Mouse (Mus musculus) MEL (cell line): Measurements from ENCODE around the gene Lrrc25. TPM values are rescaled to one million over a fixed set of nuclear protein-coding genes. Genes with fewer than 3 reads are reported as not detected.
A peak's percentile ranks its signal among the peaks of the same experiment; 100 is the strongest.

ENCODE experiments used
- DNase-seq: peaks from one replicate; pipeline ENCODE4 v3.0.0; 2011; ENCODE audit warnings: low read depth, low spot score
- H3K27ac ChIP-seq: 2 replicates; pipeline ENCODE4 v1.5.1; 2012; ENCODE audit warnings: low read depth, mild to moderate bottlenecking, control low read depth, low read length, moderate library complexity; ENCODE audit not compliant: control insufficient read depth
- H3K27me3 ChIP-seq, 2 experiments: fragments of 150-350 bp in 1 of 2; sonication (generic) in 1 of 2; 2 replicates each; pipeline ENCODE4 v1.6.1; 2012; ENCODE audit warnings: low read length in 2 of 2, mild to moderate bottlenecking in 2 of 2, improper control_type of control experiment in 1 of 2, moderate library complexity in 1 of 2; ENCODE audit not compliant: insufficient read depth in 2 of 2, control insufficient read depth in 1 of 2
- H3K36me3 ChIP-seq, 2 experiments: 2 replicates each; pipeline ENCODE4 v1.6.1; 2012 to 2014; ENCODE audit warnings: low read length in 2 of 2, improper control_type of control experiment in 1 of 2, inconsistent platforms in 1 of 2, mild to moderate bottlenecking in 1 of 2; ENCODE audit not compliant: insufficient read depth in 2 of 2, control insufficient read depth in 1 of 2
- H3K4me1 ChIP-seq, 2 experiments: fragments of 150-350 bp in 1 of 2; sonication (generic) in 1 of 2; 2 replicates each; pipeline ENCODE4 v1.6.1; 2012; ENCODE audit warnings: low read length in 2 of 2, improper control_type of control experiment in 1 of 2, mild to moderate bottlenecking in 1 of 2; ENCODE audit not compliant: insufficient read depth in 2 of 2, control insufficient read depth in 1 of 2
- H3K4me3 ChIP-seq, 2 experiments: fragments of 150-350 bp in 1 of 2; sonication (generic) in 1 of 2; 2 replicates each; pipeline ENCODE4 v1.5.1; 2012; ENCODE audit warnings: low read depth in 2 of 2, low read length in 2 of 2, mild to moderate bottlenecking in 2 of 2, moderate library complexity in 2 of 2, control low read depth in 1 of 2, improper control_type of control experiment in 1 of 2; ENCODE audit not compliant: control insufficient read depth in 1 of 2, insufficient read depth in 1 of 2
- H3K79me2 ChIP-seq: 2 replicates; pipeline ENCODE4 v1.6.1; 2012; ENCODE audit warnings: mild to moderate bottlenecking, low read length, moderate library complexity; ENCODE audit not compliant: control insufficient read depth, poor library complexity, insufficient read depth
- H3K9ac ChIP-seq: 2 replicates; pipeline ENCODE4 v1.6.1; 2012; ENCODE audit warnings: low read depth, mild to moderate bottlenecking, control low read depth, low read length, moderate library complexity; ENCODE audit not compliant: control insufficient read depth, poor library complexity, severe bottlenecking
- H3K9me3 ChIP-seq: fragments of 150-350 bp; sonication (generic); replicated peaks from 2 replicates; pipeline ENCODE4 v1.6.1; 2012; ENCODE audit warnings: mild to moderate bottlenecking, low read length, improper control_type of control experiment, moderate library complexity; ENCODE audit not compliant: insufficient read depth
- CTCF ChIP-seq, 3 experiments: IDR thresholded peaks in 2 of 3; conservative IDR thresholded peaks in 1 of 3; 2 replicates each; pipeline ENCODE4 v1.5.1; 2011 to 2012; ENCODE audit warnings: low read length in 3 of 3, low read depth in 2 of 3, mild to moderate bottlenecking in 2 of 3, improper control_type of control experiment in 1 of 3, inconsistent platforms in 1 of 3, mixed read lengths in 1 of 3, moderate library complexity in 1 of 3; ENCODE audit not compliant: control insufficient read depth in 1 of 3, insufficient read depth in 1 of 3, poor library complexity in 1 of 3, severe bottlenecking in 1 of 3
- ETS1 ChIP-seq: IDR thresholded peaks from 2 replicates; pipeline ENCODE4 v1.6.1; 2012; ENCODE audit warnings: low read depth, mild to moderate bottlenecking, inconsistent platforms, low read length, improper control_type of control experiment, moderate library complexity
- GABPA ChIP-seq: IDR thresholded peaks from 2 replicates; pipeline ENCODE4 v1.6.1; 2012; ENCODE audit warnings: low read depth, mild to moderate bottlenecking, inconsistent platforms, low read length, improper control_type of control experiment, moderate library complexity
- GATA1 ChIP-seq: IDR thresholded peaks from 2 replicates; pipeline ENCODE4 v1.6.1; 2011; ENCODE audit warnings: low read depth, low read length, improper control_type of control experiment
- JUND ChIP-seq: IDR thresholded peaks from 2 replicates; pipeline ENCODE4 v1.6.1; 2011; ENCODE audit warnings: low read depth, mild to moderate bottlenecking, improper control_type of control experiment, low read length
- KAT2A ChIP-seq: conservative IDR thresholded peaks from 2 replicates; pipeline ENCODE4 v1.6.1; 2012; ENCODE audit warnings: low read depth, low read length, improper control_type of control experiment, inconsistent platforms
- MAZ ChIP-seq: IDR thresholded peaks from 2 replicates; pipeline ENCODE4 v1.6.1; 2012; ENCODE audit warnings: low read depth, mild to moderate bottlenecking, inconsistent platforms, low read length, improper control_type of control experiment
- MXI1 ChIP-seq: IDR thresholded peaks from 2 replicates; pipeline ENCODE4 v1.6.1; 2011; ENCODE audit warnings: mild to moderate bottlenecking, low read depth, low read length, improper control_type of control experiment
- NELFE ChIP-seq: IDR thresholded peaks from 2 replicates; pipeline ENCODE4 v1.6.1; 2011; ENCODE audit warnings: low read depth, low read length, improper control_type of control experiment
- POLR2A ChIP-seq, 2 experiments: IDR thresholded peaks; 2 replicates each; pipeline ENCODE4 v1.6.1; 2011 to 2012; ENCODE audit warnings: low read length in 2 of 2, mild to moderate bottlenecking in 2 of 2, control low read depth in 1 of 2, improper control_type of control experiment in 1 of 2, low read depth in 1 of 2, moderate library complexity in 1 of 2; ENCODE audit not compliant: control insufficient read depth in 1 of 2, insufficient read depth in 1 of 2, poor library complexity in 1 of 2
- RAD21 ChIP-seq: IDR thresholded peaks from 2 replicates; pipeline ENCODE4 v1.6.1; 2011; ENCODE audit warnings: mild to moderate bottlenecking, low read depth, low read length, improper control_type of control experiment
- SIN3A ChIP-seq: IDR thresholded peaks from 2 replicates; pipeline ENCODE4 v1.6.1; 2012; ENCODE audit warnings: low read length, improper control_type of control experiment, inconsistent platforms
- SMC3 ChIP-seq: IDR thresholded peaks from 2 replicates; pipeline ENCODE4 v1.6.1; 2011; ENCODE audit warnings: low read depth, low read length, improper control_type of control experiment
- TAL1 ChIP-seq: IDR thresholded peaks from 2 replicates; pipeline ENCODE4 v1.6.1; 2012; ENCODE audit warnings: mild to moderate bottlenecking, inconsistent platforms, low read length, moderate library complexity, mixed read lengths
- TBP ChIP-seq: IDR thresholded peaks from 2 replicates; pipeline ENCODE4 v1.8.0; 2011; ENCODE audit warnings: low read depth, low read length, improper control_type of control experiment
- TCF12 ChIP-seq: IDR thresholded peaks from 2 replicates; pipeline ENCODE4 v1.6.1; 2014; ENCODE audit warnings: low read depth, mild to moderate bottlenecking, inconsistent platforms, low read length, improper control_type of control experiment, moderate library complexity
- UBTF ChIP-seq: IDR thresholded peaks from 2 replicates; pipeline ENCODE4 v1.6.1; 2012; ENCODE audit warnings: low read depth, mild to moderate bottlenecking, inconsistent platforms, low read length, improper control_type of control experiment, moderate library complexity, borderline replicate concordance; ENCODE audit not compliant: insufficient read depth
- ZKSCAN1 ChIP-seq: IDR thresholded peaks from 2 replicates; pipeline ENCODE4 v1.6.1; 2012; ENCODE audit warnings: low read depth, mild to moderate bottlenecking, inconsistent platforms, low read length, improper control_type of control experiment, moderate library complexity
- ZNF384 ChIP-seq: IDR thresholded peaks from 2 replicates; pipeline ENCODE4 v1.6.1; 2012; ENCODE audit warnings: low read depth, mild to moderate bottlenecking, inconsistent platforms, low read length, improper control_type of control experiment
- polyA plus RNA-seq, 2 experiments: library from polyadenylated mRNA; stranded (reverse) in 1 of 2; unstranded in 1 of 2; fragments of >175 nt in 1 of 2; fragments of >200 nt in 1 of 2; gene quantifications; 2 replicates each; pipeline versions ENCODE4 v1.2.1 to v1.2.4; 2012; ENCODE audit warnings: low replicate concordance in 2 of 2, low read depth in 1 of 2; ENCODE audit not compliant: insufficient read length in 2 of 2, insufficient read depth in 1 of 2, missing spikeins in 1 of 2
- total RNA-seq: library from RNA; depleted of rRNA; stranded (reverse); fragments of 300-350 nt; gene quantifications from 2 replicates; pipeline ENCODE4 v1.2.3, GENCODE M21; 2012

Gene Lrrc25
- total and polyA plus RNA-seq, 3 experiments: 0.39 to 1.1 TPM; not detected in 1

DNA sequence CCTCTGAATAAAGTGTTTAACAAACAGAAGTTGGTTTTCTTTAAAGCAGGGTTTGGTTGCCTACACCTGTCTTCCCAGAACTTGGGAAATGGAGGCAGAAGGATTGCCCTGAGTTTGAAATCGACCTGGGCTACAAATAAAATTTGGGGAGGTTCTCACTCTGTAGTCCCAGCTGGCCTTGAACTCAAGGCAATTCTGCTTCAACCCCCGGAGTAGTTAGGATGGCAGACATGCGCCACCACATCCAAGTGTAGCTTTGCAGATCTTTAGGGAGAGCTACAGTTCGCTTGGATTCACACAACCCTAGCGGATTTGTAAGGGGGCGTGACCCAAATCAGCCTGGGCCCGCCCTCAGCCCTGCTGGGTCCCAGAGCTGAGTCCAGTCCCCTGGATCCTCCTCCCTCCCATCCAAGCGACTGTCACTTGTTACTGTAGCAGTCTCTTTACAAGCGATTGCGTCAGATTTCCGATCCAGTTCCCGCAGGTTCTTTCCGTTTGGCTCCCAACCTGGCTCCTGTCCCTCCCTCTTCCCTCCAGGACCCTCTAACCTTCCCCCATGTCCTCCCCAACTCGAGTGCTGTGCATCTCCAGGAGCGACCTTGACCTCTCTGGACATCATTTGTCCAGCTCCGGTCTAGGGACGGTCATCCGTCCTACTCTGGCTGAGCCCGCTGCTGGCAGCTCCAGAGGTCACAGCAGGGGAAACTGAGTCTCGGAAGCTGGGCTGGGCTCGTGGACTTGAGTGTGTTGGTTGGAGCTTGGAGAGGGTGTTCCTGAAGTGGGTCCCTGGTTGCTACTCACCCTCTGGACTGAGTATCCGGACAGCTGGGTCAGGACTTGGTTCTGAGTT lies 14.8 kb downstream of the Lrrc25 start:
- H3K9me3 ChIP-seq: no peaks in the 10 kb centered on the region

DNA sequence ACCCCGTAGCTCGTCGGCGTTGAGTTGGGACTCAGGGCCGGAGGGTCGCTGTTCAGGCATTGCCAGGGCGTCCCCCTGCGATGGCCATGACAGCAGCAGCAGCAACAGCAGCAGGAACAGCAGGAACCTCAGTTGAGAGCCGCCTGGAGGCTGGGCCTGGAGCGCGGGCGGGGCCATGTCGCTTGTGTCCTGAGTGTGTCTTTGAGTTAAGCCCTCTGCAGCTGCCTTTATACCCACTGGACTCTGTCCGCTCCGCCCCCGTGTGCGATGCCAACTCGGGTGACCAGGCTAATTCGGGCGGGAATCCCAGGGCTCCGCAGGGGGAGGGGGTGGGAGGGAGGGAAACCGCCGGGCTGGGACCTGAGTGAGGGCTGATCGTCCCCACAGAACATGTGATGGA lies 15.5 kb downstream of the Lrrc25 start:
- Histone ChIP-seq H3K9ac (peak overlapping the region; percentile 80), H3K27ac (peak overlapping the region; percentile 83), H3K27me3 (no peaks in the 10 kb centered on the region), H3K36me3 (0 out of 4 replicates have a peak, but pooled peaks cover 0 to 6% of the 10 kb centered on the region in 2 experiments), H3K4me1 (peaks cover 6 to 21% of the 10 kb centered on the region in 2 experiments), H3K79me2 (no peaks in the 10 kb centered on the region; the same call in 1 of the 2 replicates), H3K9me3 (no peaks in the 10 kb centered on the region), H3K4me3 (peak overlapping the region; percentile 53 to 63)
- TF ChIP-seq ZNF384 (no peak), UBTF (no peak), MXI1 (peak; percentile 28; the same call in 1 of the 2 replicates), TAL1 (no peak), MAZ (0 out of 2 replicates have a peak, but pooled peaks have one; percentile 63), KAT2A (no peak), JUND (no peak), TCF12 (0 out of 2 replicates have a peak, but pooled peaks have one; percentile 6), SMC3 (no peak), CTCF (IDR thresholded peaks at IDR 0.05 in 2 of 3, conservative IDR thresholded peaks at IDR 0.05 in 1 of 3; ENCODE audit: control insufficient read depth in 1 of 3, insufficient read depth in 1 of 3, low read depth in 2 of 3, low read length in 3 of 3, poor library complexity in 1 of 3, severe bottlenecking in 1 of 3) (no peak), TBP (no peak), RAD21 (no peak), SIN3A (no peak; the same call in 1 of the 2 replicates), ETS1 (no peak), GABPA (no peak), NELFE (no peak), POLR2A (IDR thresholded peaks at IDR 0.05; ENCODE audit: control insufficient read depth in 1 of 2, insufficient read depth in 1 of 2, low read depth in 1 of 2, low read length in 2 of 2, poor library complexity in 1 of 2) (0 out of 4 replicates have a peak, but pooled peaks of 1 of the 2 experiments have one; percentile 20), GATA1 (no peak), ZKSCAN1 (0 out of 2 replicates have a peak, but pooled peaks have one; percentile 43)
- DNase-seq: peak; percentile 58

More for the DNA sequence above, 14.8 kb downstream of the Lrrc25 start:
- Histone ChIP-seq H3K9ac (peak overlapping the region; percentile 80), H3K27ac (peak overlapping the region; percentile 83), H3K27me3 (no peaks in the 10 kb centered on the region), H3K4me3 (peak overlapping the region; percentile 53 to 63), H3K4me1 (peaks cover 6 to 23% of the 10 kb centered on the region in 2 experiments), H3K79me2 (no peaks in the 10 kb centered on the region; the same call in 1 of the 2 replicates)
- DNase-seq: peak; percentile 91
- TF ChIP-seq POLR2A (IDR thresholded peaks at IDR 0.05; ENCODE audit: control insufficient read depth in 1 of 2, insufficient read depth in 1 of 2, low read depth in 1 of 2, low read length in 2 of 2, poor library complexity in 1 of 2): 0 out of 4 replicates have a peak, but pooled peaks of 1 of the 2 experiments have one; percentile 7
- no peak for TF ChIP-seq JUND
- TF ChIP-seq, all 39 proteins: peak for 1
- H3K36me3 ChIP-seq: 0 out of 4 replicates have a peak, but pooled peaks cover 0 to 8% of the 10 kb centered on the region in 2 experiments
